In the genomic region with DNA sequence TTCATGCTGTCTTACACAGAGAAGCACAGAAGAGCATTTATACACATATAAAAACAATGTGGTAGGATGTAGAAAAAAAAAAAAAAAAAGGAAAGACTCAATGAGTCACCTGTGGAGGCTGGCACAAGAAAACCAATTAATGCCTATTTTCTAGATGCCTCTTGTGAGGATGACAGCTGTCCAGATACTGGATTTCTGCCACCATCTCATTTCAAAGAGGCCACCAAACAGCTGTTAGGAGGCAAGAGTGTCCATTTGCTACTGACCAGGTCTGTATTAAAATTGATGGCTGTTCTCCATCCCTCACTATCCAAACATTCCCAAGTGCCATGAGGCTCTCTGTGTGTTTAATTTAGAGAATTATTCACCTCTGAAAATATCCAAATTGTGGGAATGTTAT, we compare ENCODE assay signal across 30 mouse cellular contexts. TPM values are rescaled to one million over a fixed set of nuclear protein-coding genes. Genes with fewer than 3 reads are reported as not detected.
"Had no signal": no experiment of that assay in that cellular context is flagged by ENCODE, and none has a peak within 500 bp of the region (broad histone marks: within the 10 kb centered on the region; RNA-seq: fewer than 3 reads in every experiment).

No protein-coding gene starts in this region.

- DNase-seq: left cerebral cortex, postnatal 4 days; liver; liver, embryonic 13.5 days; liver, postnatal 0 days; lung, adult 18-20 months; lung, adult 2 months; lung, embryonic 14.5 days; lung, postnatal 10 days; lung, postnatal 14 days; lung, postnatal 36 days; lung, postnatal 4 days; midbrain, embryonic 14.5 days had no signal

- H3K36me3 ChIP-seq: limb, embryonic 10.5 days; limb, embryonic 12.5 days; limb, embryonic 13.5 days; limb, embryonic 15.5 days; liver, embryonic 12.5 days; liver, embryonic 13.5 days; liver, embryonic 15.5 days; lung, embryonic 15.5 days; midbrain, embryonic 10.5 days; midbrain, embryonic 12.5 days; midbrain, embryonic 13.5 days; midbrain, embryonic 15.5 days had no signal

- H3K27me3 ChIP-seq: limb, embryonic 12.5 days; limb, embryonic 13.5 days; limb, embryonic 15.5 days; liver, embryonic 12.5 days; liver, embryonic 13.5 days; liver, embryonic 15.5 days; lung, embryonic 15.5 days; megakaryocyte, embryonic 14.5 days; midbrain, embryonic 12.5 days; midbrain, embryonic 13.5 days; midbrain, embryonic 15.5 days had no signal

- H3K4me2 ChIP-seq: limb, embryonic 12.5 days; limb, embryonic 13.5 days; limb, embryonic 15.5 days; liver, embryonic 11.5 days; liver, embryonic 12.5 days; liver, embryonic 13.5 days; liver, embryonic 15.5 days; lung, embryonic 14.5 days; lung, embryonic 15.5 days; midbrain, embryonic 11.5 days; midbrain, embryonic 12.5 days; midbrain, embryonic 13.5 days; midbrain, embryonic 15.5 days had no signal

- ATAC-seq: liver, embryonic 12.5 days; liver, postnatal 0 days; lung, postnatal 0 days; midbrain, embryonic 13.5 days; midbrain, embryonic 15.5 days; midbrain, embryonic 16.5 days had no signal

- H3K4me3 ChIP-seq: left cerebral cortex, adult 2 months; limb, embryonic 10.5 days; limb, embryonic 12.5 days; limb, embryonic 13.5 days; limb, embryonic 15.5 days; liver, embryonic 12.5 days; liver, embryonic 13.5 days; liver, embryonic 15.5 days; lung, embryonic 15.5 days; megakaryocyte, embryonic 14.5 days; midbrain, embryonic 10.5 days; midbrain, embryonic 12.5 days; midbrain, embryonic 13.5 days; midbrain, embryonic 15.5 days had no signal

RNA-seq across cellular contexts. Expression of a gene that starts 6.5 kb away (rescaled TPM):
- polyA plus RNA-seq: limb, embryonic 10.5 days; liver, adult 2 months; liver, embryonic 11.5 days had no signal
